Mouse (Mus musculus): ENCODE measurements at regions not wholly inside any gene's neighbourhood (a gene's known extent, or its start where the extent isn't known, plus 50 kb on each side); places are given as distances from the start of the nearest gene placed in this dataset.

DNA sequence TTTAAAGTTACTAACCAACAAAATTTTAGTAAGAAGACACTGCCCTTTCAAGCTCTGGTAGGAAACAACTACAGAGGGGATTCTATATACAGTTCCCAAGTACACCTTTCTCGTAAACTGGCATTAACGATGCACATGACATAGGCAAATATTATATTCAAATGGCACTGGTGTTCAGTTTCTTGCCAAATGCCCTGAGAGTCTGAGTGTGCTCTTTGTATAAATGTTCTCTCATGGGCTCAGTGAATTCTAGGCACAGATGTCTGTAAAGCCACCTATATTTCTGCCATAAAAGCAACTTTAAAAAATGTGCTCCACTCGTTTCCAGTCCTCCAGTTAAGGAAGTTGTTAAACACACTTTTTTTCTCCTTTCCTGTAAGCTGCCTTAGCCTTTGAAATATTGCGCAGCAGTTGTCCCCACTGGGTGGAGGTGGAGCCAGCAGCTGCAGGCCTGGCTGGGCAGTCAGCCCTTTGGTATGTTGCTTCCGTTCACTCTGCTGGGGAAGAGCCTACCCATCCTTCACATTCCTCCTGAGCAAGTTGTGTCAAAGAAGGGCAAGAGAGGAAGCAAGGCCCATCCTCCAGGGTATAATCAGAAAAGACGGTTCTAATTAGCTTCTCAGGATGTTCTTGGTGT lies 347.4 kb upstream of the Actbl2 start:
- DNase-seq: no peak

DNA sequence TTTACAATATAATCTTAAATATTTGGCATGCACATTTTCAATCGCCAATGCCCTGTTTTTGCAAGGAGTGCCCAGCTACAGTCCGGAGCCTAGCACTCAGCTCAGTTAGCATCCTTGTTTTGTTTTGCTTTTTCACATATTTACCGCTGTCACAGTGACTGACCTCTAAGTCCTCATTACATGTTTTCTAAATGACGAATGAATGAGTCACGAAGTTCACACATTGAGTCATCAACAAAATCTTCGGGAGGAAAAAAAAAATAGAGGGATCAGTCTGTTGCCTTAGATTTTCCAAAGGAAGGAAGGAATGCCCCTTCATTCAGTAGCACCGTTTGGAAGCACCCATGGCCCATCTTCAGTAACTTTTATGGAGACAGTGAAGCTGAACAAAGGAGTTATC lies 342.9 kb upstream of the Actbl2 start:
- no peak for DNase-seq

- no peak for DNase-seq
Measured at GRCm38 (mm10) chr13:110913177-110913576, 341.6 kb upstream of the Actbl2 start.

DNA sequence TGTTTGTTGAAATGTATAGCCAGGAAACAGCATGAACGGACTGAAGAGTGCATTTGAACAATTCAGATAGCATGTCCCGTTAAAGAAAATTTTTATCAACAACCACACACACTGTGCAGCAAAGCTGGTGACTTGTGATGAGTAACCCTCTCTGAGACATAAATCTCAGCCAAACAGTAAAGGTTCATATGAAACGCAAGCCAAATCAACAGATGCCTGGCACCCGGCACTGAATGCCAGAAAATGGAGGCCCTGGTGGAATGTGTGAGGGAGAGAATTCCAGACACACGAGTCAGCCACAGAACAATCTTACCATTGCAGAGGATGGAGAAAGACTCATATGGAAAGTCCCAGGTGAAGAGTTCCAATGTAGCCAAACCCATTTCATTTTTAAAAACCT lies 341.1 kb upstream of the Actbl2 start:
- peak; percentile 79 to 85 for DNase-seq

DNA sequence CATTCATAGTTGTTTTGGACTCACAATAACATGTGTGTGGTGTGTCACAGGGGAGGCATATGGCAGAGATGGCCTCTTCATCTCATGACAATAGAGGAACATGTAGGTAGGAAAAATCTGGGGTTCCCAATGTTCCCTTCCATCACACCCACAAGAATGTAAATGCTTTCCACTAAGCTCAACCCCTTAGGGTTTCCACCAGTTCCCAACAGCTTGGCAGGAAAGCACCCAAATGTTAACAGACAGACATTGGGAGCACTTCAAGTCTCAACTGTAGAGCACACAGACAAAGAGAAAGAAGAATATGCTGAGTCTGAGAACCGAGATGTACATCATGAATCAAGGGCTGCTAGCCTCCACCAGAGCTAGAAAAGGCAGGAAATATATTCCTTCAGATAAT lies 339.7 kb upstream of the Actbl2 start:
- DNase-seq: no peak

DNA sequence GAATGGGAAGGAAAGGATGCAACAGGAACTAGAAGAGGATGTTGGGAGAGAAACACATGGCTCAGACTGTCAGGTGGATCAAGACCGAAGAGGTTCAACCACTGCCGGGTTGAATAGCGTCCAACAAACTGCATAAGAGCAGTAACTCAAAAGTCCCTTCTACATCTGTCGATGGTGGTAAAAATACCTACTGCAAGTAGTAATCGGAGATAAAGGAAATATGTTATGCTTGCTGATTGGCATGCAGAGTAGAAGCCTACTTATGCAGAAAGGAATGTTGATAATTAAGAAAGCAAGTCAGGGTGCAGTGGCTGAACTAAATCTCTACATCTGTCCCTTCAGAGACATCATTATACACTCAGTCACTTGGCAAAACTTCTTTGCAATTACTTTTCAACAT lies 330.9 kb upstream of the Actbl2 start:
- no peak for DNase-seq

GRCm38 (mm10) chr13:110924897-110925296 lies 329.9 kb upstream of the Actbl2 start:
- DNase-seq: no peak

DNA sequence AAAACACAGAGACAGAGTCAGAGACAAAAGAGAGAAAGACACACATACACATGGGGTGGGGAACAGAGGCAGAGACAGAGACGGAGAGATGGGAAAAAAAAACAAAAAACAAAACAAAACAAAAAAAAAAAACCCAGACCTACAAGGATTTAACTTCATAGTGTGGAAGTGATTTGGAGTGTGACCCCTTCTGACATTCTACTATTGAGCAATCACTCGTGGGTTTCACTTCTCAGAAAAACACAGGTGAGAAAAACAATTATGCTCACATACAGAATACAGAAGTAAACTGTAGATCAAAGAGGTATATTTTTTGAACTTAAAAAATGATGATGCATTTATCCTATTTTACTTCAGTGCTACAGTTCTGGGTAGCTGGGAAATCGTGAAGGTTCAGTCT lies 326.7 kb upstream of the Actbl2 start:
- no peak for DNase-seq

DNA sequence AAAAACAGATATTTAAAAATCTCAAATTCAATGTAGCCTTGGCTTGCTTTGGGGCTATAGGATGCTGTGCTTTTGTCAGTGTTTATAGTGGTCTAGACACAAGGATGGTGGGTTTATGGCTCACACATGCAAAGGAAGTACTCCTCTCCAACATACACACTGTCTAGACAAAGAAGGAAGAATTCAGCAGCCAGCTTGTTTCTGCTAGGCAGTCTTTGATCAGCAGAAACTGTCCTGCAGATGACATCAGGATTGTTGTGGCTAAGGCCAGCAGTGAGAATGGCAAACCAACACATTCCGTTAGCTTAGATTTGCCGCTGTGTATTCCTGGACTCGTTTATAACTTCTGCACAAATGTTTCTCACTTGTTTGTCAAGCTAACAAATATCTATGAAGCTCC lies 325.9 kb upstream of the Actbl2 start:
- no peak for DNase-seq

DNA sequence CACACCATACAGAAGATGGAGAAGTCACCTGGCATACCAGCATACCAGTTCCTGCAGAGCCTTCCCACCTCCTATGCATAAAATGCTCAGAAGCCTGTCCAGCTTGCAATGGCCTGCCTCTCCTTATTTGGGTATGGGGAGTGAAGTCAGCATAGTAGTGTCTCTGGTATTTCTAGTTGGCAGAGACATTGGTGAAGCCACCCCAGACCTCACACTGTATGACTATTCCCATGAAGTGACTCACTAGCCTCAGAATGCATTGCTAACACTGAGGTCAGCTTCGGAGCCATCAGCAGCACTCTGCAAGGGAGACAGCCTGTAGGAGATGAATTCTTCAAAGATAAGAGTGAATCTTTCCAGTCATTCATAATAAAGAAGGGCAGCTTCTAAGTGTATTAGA lies 325.2 kb upstream of the Actbl2 start:
- no peak for DNase-seq

GRCm38 (mm10) chr13:110941587-110941986 lies 313.2 kb upstream of the Actbl2 start:
- DNase-seq: no peak

DNA sequence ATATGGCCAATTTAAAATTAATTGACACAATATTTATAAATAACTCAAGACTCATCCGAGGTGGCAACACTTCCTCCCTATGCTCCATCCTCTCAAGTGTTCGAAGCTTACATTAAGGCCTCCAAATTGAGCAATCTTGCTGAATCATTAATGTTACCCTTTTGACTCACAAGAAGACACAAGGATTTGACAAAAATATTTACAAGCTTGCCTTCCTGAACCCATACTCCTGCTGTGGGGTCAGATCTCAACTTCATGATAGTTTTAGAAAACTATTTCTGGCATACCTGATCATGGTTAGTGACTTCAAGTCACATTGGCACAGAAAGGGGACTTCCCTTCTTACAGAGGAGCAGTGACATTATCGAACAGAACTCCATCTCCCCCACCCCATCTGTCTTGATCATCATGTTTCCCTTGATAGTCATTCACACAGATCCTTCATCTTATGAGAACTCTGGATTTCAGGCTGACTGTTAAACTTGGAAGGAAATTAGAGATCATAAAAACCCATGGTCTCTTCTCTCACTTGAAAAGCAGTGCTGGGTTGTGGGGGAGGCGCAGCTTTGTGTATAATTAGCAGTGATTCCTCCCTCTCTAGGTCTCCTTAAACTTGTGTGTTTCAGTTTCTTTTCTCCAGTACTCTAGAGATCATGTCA lies 311.7 kb upstream of the Actbl2 start:
- no peak for DNase-seq

DNA sequence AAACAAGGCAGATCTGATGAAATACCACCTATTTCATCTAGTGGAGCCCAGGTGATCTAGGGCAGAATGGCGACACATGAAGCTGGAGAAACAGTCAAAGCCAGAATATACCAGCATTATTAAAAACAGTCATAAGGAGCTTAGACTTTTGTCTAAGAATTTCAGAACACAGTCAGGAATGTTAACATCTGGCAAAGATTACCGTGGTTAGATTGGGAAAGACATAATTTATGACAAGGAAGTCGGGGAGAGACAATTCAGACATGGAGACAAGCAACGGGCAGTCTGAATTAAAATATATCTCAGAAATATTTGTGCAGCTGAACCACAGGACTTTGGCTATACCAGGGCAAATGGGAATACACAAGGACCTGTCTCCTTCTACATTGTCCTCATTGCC lies 310.8 kb upstream of the Actbl2 start:
- no peak for DNase-seq

DNA sequence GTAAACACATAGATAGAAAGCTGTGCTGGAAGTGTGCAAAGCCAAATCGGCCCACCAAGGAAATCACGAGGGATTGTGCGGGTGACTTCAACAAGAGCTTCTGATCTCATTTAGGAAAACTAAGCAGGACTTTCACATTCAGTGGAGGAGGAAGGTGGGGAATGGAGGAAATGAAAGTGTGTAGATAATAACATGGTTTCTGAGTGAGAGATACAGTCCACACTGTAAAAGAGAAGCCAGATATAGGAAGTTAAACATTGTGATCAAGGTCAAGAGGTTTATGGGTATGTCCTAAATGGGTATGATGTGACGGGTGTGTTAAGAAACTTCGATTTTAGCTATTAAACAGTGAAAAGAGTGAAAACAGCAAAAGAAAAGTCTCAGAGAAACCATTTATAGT lies 310.1 kb upstream of the Actbl2 start:
- DNase-seq: no peak

DNA sequence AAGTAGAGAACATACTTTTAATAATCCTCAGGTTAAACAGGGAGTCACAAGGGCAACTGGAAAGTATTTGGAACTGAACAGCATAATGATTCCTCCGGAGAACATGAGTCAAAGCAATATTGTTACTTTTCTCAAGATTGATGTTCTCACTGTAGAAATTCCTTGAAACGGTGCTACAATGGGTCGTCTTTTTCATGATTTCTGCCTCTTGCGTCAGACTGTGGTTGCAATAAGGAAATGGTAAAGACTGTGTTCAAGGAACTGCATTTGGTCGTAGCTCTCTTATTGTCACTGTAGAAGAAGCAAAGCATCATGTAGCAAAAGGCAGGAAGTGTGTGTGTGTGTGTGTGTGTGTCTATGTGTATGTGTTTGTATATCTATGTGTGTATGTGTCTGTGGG lies 294.6 kb upstream of the Actbl2 start:
- no peak for DNase-seq

GRCm38 (mm10) chr13:110967109-110967508 lies 287.7 kb upstream of the Actbl2 start:
- DNase-seq: peak; percentile 13 to 21

GRCm38 (mm10) chr13:110967626-110968506 lies 286.9 kb upstream of the Actbl2 start:
- peak; percentile 50 to 71 for DNase-seq

DNA sequence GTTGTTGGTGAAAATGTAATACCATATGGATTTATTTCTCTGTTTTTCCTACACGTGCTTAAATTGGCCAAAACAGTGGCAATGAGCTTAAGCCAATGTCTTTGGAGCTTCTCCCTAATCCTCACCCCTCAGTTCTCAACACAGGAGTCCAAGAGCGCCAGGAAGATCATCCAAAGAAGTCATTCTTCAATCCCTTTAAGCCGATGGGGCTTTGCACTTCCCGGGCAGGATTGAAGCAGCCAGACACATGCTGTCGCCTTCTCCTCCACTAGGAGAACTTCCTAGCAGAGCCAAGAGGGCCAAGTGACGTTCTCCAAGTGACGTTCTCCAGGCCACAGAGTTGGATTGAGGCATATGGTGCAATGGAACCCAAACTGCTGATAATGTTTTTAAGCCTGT lies 286.3 kb upstream of the Actbl2 start:
- DNase-seq: peak; percentile 18 to 34

GRCm38 (mm10) chr13:110977379-110977778 lies 277.4 kb upstream of the Actbl2 start:
- no peak for DNase-seq

DNA sequence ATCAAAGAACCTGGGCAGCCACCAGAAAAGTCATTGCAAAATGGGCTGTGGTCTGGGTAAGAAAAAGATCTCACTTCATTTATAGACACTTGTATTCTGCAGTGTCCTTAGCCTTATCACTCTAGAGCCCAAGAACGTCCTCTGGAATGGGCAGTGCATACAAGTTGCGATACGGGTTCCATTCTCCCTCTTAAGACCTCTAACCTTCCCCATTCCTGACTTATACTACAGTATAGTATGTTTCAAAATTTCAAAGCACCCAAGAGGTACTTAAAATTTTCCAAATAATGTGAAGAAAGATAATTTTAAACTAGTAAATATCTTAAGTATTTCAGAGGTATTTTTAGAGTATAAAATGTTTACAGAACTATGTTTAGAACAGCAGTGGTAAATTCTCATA lies 276.8 kb upstream of the Actbl2 start:
- DNase-seq: no peak

DNA sequence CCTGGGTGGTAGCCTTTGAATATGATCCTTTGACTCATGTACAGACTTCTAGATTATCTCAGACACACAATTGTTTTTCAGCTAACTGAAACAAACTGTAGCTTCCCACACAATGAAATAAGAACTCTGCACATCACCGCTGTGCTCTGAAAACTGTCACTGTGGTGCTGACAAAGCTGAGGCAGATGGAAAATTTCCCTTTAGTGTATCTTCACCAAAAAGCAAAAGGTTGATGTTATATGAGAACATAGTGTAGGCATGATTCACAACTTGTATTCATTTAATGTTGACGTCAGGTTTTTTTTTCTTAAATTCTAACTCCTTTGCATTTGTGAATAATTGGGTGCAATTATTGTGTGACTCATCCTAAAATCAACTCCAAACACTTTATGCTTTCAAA lies 264.1 kb upstream of the Actbl2 start:
- DNase-seq: no peak

DNA sequence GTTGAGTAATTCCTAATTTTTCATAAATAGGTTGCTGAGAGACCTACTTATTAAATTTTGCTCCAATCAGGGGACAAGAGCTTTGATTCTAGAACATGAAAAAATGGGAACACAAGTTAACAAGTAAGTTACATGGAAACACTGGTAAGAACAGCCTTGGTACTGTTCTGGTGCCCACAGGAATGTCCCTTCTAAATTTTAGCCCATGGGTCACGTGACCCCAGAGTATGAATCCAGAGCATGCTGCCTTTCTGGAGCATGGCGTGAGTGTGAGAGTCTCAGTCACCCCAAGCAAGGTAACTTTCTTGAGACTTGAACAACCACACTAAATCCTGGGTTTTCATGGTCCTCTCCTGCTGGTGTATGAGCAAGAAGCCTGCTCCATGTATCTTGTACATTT lies 263.7 kb upstream of the Actbl2 start:
- no peak for DNase-seq

DNA sequence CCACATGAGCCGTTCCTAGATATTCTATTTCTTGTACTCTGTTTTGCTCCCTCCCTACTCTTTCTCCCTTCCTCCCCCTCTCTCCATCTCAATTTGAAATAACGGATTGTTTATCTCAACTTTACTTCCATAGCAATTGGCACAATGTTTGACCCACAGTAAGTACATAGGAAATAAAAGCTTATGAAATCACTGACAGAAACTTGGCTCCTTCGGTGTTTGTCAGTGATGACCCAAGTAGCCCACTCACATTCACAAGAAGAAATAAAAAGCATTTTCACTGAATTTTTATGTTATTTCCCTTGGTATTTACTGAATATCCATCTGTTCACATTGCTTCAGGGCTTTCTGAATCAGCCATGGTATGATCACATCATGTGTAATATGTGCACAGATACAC lies 260.2 kb upstream of the Actbl2 start:
- no peak for DNase-seq

- DNase-seq: no peak
Measured at GRCm38 (mm10) chr13:111002670-111003069, 252.1 kb upstream of the Actbl2 start.
